Mouse (Mus musculus) limb, embryonic 10.5 days (tissue): Measurements from ENCODE around the gene Tmem230. TPM values are rescaled to one million over a fixed set of nuclear protein-coding genes. Genes with fewer than 3 reads are reported as not detected.
A peak's percentile ranks its signal among the peaks of the same experiment; 100 is the strongest.
"Not testable (repeated sequence)": the region's sequence is repeated elsewhere in the genome, so short reads cannot be mapped to it uniquely, and the experiment has no call there.

ENCODE experiments used
- DNase-seq: peaks from one replicate; pipeline ENCODE4 v3.0.0-alpha.2; 2017; ENCODE audit warnings: low spot score
- H3K27ac ChIP-seq: fragments of 300-500 bp; sonication (generic); 2 replicates; pipeline ENCODE4 v1.5.1; 2016; ENCODE audit warnings: mild to moderate bottlenecking
- H3K27me3 ChIP-seq: fragments of 300-500 bp; sonication (generic); 2 replicates; pipeline ENCODE4 v1.6.1; 2016; ENCODE audit warnings: low read depth, mild to moderate bottlenecking; ENCODE audit not compliant: poor library complexity, severe bottlenecking
- H3K36me3 ChIP-seq: fragments of 300-500 bp; sonication (generic); 2 replicates; pipeline ENCODE4 v1.6.1; 2016; ENCODE audit warnings: mild to moderate bottlenecking, moderate library complexity
- H3K4me1 ChIP-seq: fragments of 300-500 bp; sonication (generic); 2 replicates; pipeline ENCODE4 v1.6.1; 2016
- H3K4me3 ChIP-seq: fragments of 300-500 bp; sonication (generic); 2 replicates; pipeline ENCODE4 v1.5.1; 2016; ENCODE audit warnings: mild to moderate bottlenecking, moderate library complexity
- H3K9me3 ChIP-seq: fragments of 300-500 bp; sonication (generic); replicated peaks from 2 replicates; pipeline ENCODE4 v1.6.1; 2016; ENCODE audit warnings: mild to moderate bottlenecking
- WGBS: fragments of 180-500 bp; shearing (Covaris S2); methylation state at CpG from one replicate; pipeline ENCODE4 v1.1.7; 2016; 5-methylcytosine and 5-hydroxymethylcytosine counted together
- polyA plus RNA-seq: library from polyadenylated mRNA; unstranded; fragments of >200 nt; fragmentation: Nextera tagmentation; extraction: Ambion mirVana; gene quantifications from 2 replicates; pipeline ENCODE4 v1.2.1, GENCODE M21; 2016

Tmem230 gene
- 38.7 and 45.0 TPM in 2 replicates for polyA plus RNA-seq

DNA sequence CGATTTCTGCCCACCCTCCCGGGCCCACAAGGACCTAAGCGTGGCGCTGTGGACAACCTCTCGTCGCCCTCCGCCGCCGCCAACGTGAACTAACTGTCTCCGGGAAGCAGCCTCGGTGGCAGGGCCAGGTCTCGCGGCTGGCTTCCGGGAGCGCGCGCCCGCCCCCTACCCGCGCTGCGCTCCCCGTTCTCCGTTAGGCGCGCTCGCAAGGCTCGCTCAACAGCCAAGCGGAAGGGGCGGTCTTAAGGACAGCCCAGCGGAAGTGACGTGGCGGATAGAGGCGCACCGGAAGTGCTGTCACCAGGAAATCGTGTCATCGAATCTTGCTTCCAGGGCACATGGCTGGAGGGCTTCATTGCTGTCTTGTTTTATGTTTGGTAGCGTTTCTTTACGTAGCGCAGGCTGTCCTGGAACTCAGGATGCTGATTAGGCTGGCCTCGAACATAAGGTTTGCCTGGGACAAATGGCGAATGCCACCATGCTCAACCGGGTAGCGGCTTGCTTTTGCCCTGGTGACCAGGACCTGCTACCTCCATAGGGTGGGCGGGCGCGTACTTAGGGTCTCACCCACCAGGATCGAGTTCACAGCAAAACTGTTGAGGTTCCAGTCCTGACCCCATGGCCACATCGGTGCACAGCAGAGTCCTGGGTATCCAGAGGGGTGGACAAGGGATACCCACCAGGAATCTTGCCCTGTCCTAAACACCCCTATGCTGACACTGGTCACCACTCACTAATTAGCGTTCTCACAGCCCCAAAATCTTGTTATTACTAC, at the start of gene Tmem230:
Gene Tmem230 (minus strand): TSS at position 269 of the 775 bp plus-strand sequence.
- Histone ChIP-seq H3K4me1 (peaks cover 33% of the 10 kb centered on the region), H3K27me3 (no peaks in the 10 kb centered on the region), H3K36me3 (peaks cover 67% of the 10 kb centered on the region), H3K9me3 (no peaks in the 10 kb centered on the region), H3K4me3 (peak within 1 kb of the TSS; percentile 67), H3K27ac (peak within 1 kb of the TSS; percentile 87)
- DNase-seq, result peak; percentile 97
- 4% methylated on average over 50 of the region's 50 CpGs for WGBS

DNA sequence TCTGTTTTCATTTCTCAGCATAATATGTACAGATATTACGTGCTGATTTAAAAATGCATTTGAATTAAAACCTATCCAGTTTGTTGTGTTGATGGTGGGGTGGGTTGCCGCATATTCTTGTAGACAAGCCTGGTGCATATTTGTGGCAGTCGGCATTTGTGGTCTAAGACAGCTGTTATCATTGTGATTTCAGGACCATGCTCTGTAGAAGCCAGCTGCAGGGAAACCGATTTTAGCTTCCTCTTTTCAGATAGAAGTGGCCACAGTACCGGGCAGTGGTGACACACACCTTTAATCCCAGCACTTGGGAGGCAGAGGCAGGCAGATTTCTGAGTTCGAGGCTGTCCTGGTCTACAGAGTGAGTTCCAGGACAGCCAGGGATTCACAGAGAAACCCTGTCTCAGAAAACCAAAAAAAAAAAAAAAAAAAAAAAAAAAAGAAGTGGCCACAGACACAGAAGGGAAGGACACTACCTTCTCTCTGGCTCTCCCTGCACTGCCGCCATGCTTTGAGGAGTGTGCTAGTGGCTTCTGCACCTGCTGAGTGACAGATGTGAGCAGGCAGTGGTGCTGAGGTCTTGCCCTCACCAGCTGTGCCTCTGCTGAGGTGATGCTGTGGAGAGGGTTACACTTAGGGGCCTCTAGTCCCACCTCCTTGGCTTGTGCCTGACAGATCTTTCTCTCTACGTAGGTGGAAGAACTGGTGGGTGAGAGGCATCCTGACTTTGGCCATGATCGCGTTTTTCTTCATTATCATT, 46.3 kb upstream of the Tmem230 start:
- H3K36me3 ChIP-seq, result peaks cover 58% of the 10 kb centered on the region
- H3K4me1 ChIP-seq, result peaks cover 7% of the 10 kb centered on the region
- no peak for DNase-seq
- 90% methylated on average over 10 of the region's 10 CpGs for WGBS
- H3K27ac ChIP-seq, result no peak overlapping the region
- no peaks in the 10 kb centered on the region for H3K27me3 ChIP-seq
- H3K9me3 ChIP-seq, result no peaks in the 10 kb centered on the region
- no peak overlapping the region for H3K4me3 ChIP-seq

DNA sequence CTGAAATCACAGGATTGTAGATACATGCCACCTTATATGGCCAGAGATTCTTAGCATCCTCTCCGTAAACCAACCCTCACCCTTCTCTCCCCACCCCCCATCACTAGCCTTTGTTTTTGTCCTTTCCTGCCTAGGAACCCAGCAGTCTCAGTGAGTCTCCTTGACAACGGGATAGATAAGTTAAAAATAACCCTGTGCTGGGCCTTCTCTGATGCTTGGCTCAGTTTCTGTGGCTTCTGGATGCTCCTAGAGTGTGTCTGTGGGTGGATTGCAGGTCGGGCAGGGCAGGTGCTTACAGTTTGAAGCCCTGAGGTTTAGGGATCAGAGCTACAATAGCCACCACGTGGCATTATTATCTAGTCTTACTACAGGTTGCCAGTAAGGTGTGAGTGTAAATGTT, 44.5 kb upstream of the Tmem230 start:
- Histone ChIP-seq H3K27me3 (no peaks in the 10 kb centered on the region), H3K4me1 (peaks cover 7% of the 10 kb centered on the region), H3K9me3 (no peaks in the 10 kb centered on the region), H3K27ac (no peak overlapping the region), H3K36me3 (peaks cover 40% of the 10 kb centered on the region), H3K4me3 (no peak overlapping the region)
- no peak for DNase-seq
- WGBS, result 56% methylated on average over 4 of the region's 4 CpGs

DNA sequence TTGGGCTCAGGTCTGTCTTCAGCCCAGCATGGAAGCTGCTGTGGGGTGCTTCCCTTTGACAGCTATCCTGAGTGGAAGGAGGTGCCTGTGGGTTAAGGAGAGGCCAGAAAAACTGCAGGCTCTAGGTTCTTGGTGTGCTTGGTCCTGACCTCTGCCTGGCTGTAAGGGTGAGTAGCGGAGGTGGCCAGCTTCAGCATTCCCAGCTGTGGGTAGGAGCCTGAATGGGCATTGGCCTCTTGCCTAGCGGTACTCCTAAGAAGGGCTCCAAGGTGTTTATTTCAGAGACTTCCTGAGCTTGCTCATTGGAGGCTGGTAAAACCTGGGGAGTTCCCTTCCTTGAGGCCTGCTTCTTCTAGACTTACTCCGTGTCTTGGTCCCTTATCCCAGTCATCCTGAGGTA, 43.7 kb upstream of the Tmem230 start:
- Histone ChIP-seq H3K9me3 (no peaks in the 10 kb centered on the region), H3K27ac (no peak overlapping the region), H3K4me3 (no peak overlapping the region), H3K4me1 (peaks cover 7% of the 10 kb centered on the region), H3K27me3 (no peaks in the 10 kb centered on the region), H3K36me3 (peaks cover 32% of the 10 kb centered on the region)
- DNase-seq, result no peak
- 75% methylated on average over 3 of the region's 3 CpGs for WGBS

DNA sequence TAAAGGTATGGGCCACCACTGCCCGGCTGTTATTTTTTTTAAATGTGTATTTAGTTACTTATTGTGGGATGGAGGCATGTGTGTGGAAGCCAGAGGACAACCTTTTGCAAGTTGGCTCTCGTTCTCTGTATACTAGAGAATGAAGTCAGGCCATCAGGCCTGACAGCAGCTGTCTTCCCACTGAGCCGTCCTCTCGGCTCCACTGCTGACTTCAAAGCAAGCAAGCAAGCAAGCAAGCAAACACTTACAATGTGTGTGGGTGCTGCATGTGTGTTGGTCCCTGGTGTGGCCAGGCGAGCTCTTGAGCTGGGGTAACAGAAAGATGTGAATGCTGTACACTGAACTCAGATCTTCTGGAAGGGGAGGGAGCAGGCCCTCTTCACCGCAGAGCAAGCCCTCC, 43.2 kb upstream of the Tmem230 start:
- no peak for DNase-seq
- H3K36me3 ChIP-seq, result peaks cover 27% of the 10 kb centered on the region
- H3K4me1 ChIP-seq, result peaks cover 7% of the 10 kb centered on the region
- no peaks in the 10 kb centered on the region for H3K9me3 ChIP-seq
- WGBS, result 82% methylated on average over 6 of the region's 6 CpGs
- H3K4me3 ChIP-seq, result no peak overlapping the region
- H3K27me3 ChIP-seq, result no peaks in the 10 kb centered on the region
- no peak overlapping the region for H3K27ac ChIP-seq

DNA sequence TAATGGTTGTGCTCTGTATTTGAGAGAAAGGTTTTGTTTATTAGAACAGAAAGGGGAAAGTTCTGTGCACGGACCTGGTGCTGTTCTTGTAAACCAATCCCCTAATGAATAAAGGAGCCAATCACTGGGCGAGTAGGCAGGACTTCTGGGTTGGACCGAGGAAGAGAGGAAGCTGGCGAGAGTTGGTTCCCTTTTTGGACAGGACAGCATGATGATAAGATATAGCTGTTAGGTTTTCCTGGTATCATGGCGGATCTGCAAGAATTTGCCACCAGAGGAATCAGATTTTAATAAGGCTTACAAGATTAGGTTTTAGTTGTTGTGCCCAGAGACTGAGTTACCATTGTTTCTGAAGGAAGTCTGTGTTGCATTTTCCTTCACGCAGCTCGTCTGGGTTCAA, 41.6 kb upstream of the Tmem230 start:
- H3K27me3 ChIP-seq, DNase-seq, H3K27ac ChIP-seq, H3K9me3 ChIP-seq, H3K4me3 ChIP-seq: not testable (repeated sequence)
- Histone ChIP-seq H3K36me3 (peaks cover 16% of the 10 kb centered on the region), H3K4me1 (peaks cover 10% of the 10 kb centered on the region)
- WGBS, result 85% methylated on average over 5 of the region's 7 CpGs

DNA sequence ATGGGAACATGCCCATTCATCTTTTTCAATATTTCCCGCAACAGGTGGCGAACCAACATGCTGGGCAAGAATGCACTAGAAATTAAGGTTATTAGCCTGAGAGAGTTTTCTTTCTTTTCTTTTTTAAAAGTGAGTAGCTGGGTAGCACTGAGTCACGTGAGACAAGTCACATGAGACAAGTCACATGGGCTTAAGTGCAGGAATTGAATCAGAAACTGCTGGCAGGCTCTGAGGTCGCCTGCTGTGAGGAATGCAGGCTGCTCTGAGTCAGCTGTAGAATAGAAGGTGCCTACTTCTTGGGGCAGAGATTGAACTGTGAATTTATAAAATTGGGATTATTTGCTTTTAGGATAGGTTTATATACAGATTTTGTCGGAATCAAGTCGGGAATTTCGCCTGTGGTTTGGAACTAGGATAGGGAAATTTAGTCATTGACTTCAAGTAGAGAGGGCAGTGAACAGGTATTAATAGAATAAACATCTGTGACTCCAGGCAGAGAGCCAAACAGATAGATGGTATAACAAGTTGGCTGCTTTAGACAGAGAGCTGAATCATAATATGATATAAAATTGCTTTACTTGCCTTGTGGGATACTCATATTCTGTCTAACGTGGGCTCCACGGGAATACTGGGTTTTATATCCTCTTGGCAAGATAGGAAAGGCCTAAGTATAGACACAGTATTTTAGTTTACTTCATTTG, 38.9 kb upstream of the Tmem230 start:
- WGBS, result 92% methylated on average over 9 of the region's 9 CpGs
- Histone ChIP-seq H3K9me3 (no peaks in the 10 kb centered on the region), H3K36me3 (0 out of 2 replicates have a peak, but pooled peaks cover 4% of the 10 kb centered on the region), H3K4me3 (no peak overlapping the region), H3K27ac (no peak overlapping the region), H3K27me3 (no peaks in the 10 kb centered on the region), H3K4me1 (peaks cover 37% of the 10 kb centered on the region)
- DNase-seq, result no peak

DNA sequence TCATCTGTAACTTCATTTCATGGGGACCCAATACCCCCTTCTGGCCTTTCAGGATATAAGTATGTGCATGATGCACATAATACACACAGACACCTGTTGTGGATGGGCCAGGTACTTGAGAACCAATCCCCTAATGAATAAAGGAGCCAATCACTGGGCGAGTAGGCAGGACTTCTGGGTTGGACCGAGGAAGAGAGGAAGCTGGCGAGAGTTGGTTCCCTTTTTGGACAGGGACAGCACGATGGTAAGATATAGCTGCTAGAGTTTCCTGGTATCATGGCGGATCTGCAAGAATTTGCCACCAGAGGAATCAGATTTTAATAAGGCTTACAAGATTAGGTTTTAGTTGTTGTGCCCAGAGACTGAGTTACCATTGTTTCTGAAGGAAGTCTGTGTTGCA, 38.1 kb upstream of the Tmem230 start:
- H3K27me3 ChIP-seq, H3K27ac ChIP-seq, H3K36me3 ChIP-seq, H3K9me3 ChIP-seq, H3K4me3 ChIP-seq, DNase-seq: not testable (repeated sequence)
- 90% methylated on average over 5 of the region's 5 CpGs for WGBS
- peaks cover 30% of the 10 kb centered on the region for H3K4me1 ChIP-seq

DNA sequence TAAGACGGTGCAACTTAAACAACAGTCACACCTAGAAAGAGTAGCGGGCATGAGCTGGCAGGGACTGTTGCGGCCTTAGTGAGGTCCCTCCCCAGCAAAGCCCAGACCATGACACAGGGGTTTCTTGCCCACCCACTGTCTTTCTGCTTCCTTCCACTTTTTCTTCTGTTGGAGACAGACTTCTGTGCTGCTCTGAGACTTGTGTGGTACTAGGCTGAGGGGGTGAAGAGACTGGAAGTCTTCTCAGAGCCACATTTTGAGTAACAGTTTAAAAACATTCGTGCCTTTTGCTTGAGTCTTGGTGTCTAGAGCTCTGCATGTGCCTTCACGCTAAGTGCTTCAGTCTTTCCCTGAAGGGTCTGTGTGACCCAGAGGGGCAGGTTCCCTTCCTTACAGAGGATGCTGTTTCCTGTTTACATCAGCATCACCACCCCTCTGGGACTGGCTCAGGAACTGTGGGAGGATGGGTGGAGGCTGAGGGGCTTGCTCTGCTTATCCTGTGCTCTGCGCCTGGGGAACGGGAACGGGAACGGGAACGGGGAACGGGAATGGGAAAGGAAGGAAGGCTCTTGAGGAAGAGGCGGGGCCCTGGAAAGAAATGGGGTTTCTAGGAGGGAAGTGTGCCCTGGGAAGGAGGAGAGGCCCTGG, 37.0 kb upstream of the Tmem230 start:
- peak overlapping the region; percentile 32; the same call in 1 of the 2 replicates for H3K27ac ChIP-seq

DNA sequence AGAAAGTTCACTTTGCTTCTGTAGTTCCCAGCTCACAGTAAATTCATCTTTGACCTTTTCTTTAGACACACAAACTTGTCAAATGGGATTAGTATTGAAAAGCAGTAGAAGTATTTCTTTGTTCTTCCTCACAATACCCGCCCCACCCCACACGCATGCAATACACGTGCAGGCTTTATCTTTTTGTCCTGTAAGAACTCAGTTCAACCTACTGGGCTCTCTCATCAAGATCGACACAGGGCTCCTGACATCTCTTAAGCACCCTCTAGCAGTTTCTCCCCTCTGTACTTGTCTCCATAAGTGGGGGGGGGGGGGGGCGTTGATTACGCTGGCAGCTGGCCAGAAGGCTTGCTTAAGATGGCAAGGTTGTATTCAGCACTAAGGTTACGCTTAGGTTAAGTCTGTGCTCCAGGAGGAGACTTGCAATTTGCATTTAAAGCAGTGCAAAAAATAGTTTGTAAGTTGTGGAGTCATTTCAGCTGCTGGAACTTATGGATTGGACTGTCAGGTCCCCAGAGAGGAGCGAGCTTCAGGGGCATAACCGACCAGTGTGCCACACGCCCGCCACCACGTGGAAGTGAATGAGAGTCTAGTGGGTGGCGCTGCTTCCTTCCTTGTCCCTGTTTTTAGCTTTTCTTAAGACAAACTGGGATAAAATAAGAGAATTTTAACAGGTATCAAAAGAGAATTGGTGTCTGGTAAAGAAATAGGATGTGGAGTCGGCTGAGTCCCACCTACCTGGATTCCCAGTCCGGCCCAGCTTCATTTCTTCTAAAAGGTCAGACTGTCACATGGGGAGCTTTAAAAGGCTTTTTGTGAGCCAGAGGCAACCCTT, 35.8 kb upstream of the Tmem230 start:
- 89% methylated on average over 15 of the region's 15 CpGs for WGBS
- H3K36me3 ChIP-seq, result peaks cover 11% of the 10 kb centered on the region; the same call in 1 of the 2 replicates
- H3K27me3 ChIP-seq, result no peaks in the 10 kb centered on the region
- peaks cover 30% of the 10 kb centered on the region for H3K4me1 ChIP-seq
- no peaks in the 10 kb centered on the region for H3K9me3 ChIP-seq
- H3K4me3 ChIP-seq, result no peak overlapping the region
- H3K27ac ChIP-seq, result 0 out of 2 replicates have a peak overlapping the region, but pooled peaks have one; percentile 46
- no peak for DNase-seq

More for the DNA sequence above, 37.0 kb upstream of the Tmem230 start:
- H3K9me3 ChIP-seq, result no peaks in the 10 kb centered on the region
- H3K4me3 ChIP-seq, result no peak overlapping the region
- peaks cover 30% of the 10 kb centered on the region for H3K4me1 ChIP-seq
- 81% methylated on average over 12 of the region's 12 CpGs for WGBS
- DNase-seq, result no peak
- H3K27me3 ChIP-seq, result no peaks in the 10 kb centered on the region
- peaks cover 11% of the 10 kb centered on the region; the same call in 1 of the 2 replicates for H3K36me3 ChIP-seq

DNA sequence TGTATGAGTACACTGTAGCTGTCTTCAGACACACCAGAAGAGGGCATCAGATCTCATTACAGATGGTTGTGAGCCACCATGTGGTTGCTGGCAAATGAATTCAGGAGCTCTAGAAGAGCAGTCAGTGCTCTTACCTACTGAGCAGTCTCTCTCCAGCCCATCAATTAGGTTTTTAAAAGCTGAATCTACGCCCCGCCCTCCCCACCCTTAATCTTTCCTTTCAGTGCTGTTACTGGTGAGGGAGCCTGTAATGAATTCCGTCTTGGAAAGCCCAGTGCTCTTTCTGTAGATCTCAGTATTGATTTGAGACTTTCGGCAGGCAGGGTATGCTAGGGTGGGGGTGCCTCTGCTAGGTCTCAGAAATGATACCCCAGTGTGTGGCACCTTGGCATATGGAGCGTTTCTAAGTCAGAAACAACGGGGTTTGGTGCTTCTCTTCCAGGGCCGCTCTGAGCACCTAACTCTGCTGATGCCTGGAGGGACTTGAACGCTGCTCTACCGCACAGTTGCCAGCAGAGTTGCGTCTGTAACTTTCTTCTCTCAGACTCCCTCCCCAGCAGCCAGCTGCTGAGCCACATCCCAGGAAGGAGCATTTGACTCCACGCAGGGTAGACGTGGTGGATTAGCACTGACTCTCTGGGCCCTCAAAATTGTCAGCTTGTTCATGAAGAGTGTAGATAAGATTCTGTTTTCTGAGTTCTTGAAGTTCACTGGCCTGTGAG, 35.0 kb upstream of the Tmem230 start:
- no peak for DNase-seq
- Histone ChIP-seq H3K36me3 (peaks cover 11% of the 10 kb centered on the region; the same call in 1 of the 2 replicates), H3K4me3 (no peak overlapping the region), H3K4me1 (peaks cover 30% of the 10 kb centered on the region), H3K27me3 (no peaks in the 10 kb centered on the region), H3K9me3 (no peaks in the 10 kb centered on the region), H3K27ac (0 out of 2 replicates have a peak overlapping the region, but pooled peaks have one; percentile 46)
- WGBS, result 53% methylated on average over 12 of the region's 12 CpGs
